ENCODE assay signal across 36 mouse cellular contexts in the genomic region with DNA sequence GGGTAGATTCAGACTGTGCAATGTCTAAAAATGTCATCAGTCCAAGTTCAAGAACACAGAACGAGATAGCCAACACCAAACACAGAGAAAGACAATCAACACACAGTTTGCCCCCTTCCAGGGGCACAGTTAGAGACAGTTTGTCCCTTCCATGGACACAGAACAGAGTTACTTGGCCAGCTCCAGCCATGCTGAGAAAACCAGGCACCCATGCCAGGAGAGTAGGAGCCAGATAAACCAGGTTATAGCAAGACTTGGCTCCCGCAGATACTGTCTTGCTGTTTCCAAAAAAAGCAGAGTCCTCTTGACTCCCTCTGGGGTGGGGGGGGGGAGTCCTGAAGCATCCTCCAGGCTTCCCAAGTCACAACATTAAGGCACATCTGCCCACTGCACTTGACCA. TPM values are rescaled to one million over a fixed set of nuclear protein-coding genes. Genes with fewer than 3 reads are reported as not detected.
A peak's percentile ranks its signal among the peaks of the same experiment; 100 is the strongest.
DNase-seq lines count a peak whose midpoint lies in the region; ATAC-seq lines count a peak whose summit lies in the region.
"Had no signal": no experiment of that assay in that cellular context is flagged by ENCODE, and none has a peak within 500 bp of the region (broad histone marks: within the 10 kb centered on the region; RNA-seq: fewer than 3 reads in every experiment).

No protein-coding gene starts in this region.

- no peak overlapping the region for H3K4me3 ChIP-seq in midbrain, embryonic 15.5 days
- H3K4me3 ChIP-seq: hindbrain, embryonic 12.5 days; kidney, embryonic 15.5 days; limb, embryonic 13.5 days; liver, embryonic 13.5 days; megakaryocyte, embryonic 14.5 days; midbrain, embryonic 12.5 days; neural tube, embryonic 13.5 days had no signal

- ATAC-seq in midbrain, embryonic 15.5 days (replicated peaks), result no peak
- ATAC-seq: forebrain, embryonic 14.5 days; intestine, postnatal 0 days; lung, postnatal 0 days; Patski had no signal

- WGBS in midbrain, embryonic 15.5 days, result 100% methylated on average over 2 of the region's 2 CpGs

- H3K9me3 ChIP-seq in midbrain, embryonic 15.5 days, result no peaks in the 10 kb centered on the region
- H3K9me3 ChIP-seq: hindbrain, embryonic 12.5 days; kidney, embryonic 15.5 days; limb, embryonic 13.5 days; liver, embryonic 13.5 days; midbrain, embryonic 12.5 days; neural tube, embryonic 13.5 days had no signal

- no peak overlapping the region for H3K27ac ChIP-seq in midbrain, embryonic 15.5 days
- H3K27ac ChIP-seq: hindbrain, embryonic 12.5 days; kidney, embryonic 15.5 days; limb, embryonic 13.5 days; liver, embryonic 13.5 days; midbrain, embryonic 12.5 days; neural tube, embryonic 13.5 days had no signal

- H3K9ac ChIP-seq in midbrain, embryonic 15.5 days, result no peak overlapping the region
- H3K9ac ChIP-seq: hindbrain, embryonic 12.5 days; kidney, embryonic 15.5 days; limb, embryonic 13.5 days; liver, embryonic 13.5 days; midbrain, embryonic 12.5 days; neural tube, embryonic 13.5 days had no signal

- no peaks in the 10 kb centered on the region for H3K36me3 ChIP-seq in midbrain, embryonic 15.5 days (replicated peaks)
- H3K36me3 ChIP-seq: hindbrain, embryonic 12.5 days; kidney, embryonic 15.5 days; limb, embryonic 13.5 days; liver, embryonic 13.5 days; midbrain, embryonic 12.5 days; neural tube, embryonic 13.5 days had no signal

- intact Hi-C loops in heart, postnatal 25 days (cut with DNase I), result no loop called here

- peak; percentile 16 to 20 for DNase-seq in cerebellum, postnatal 25 days
- no peak for DNase-seq in cerebellum, adult 11-12 months
- peak; percentile 54 for DNase-seq in fat pad, adult 2 months (ENCODE audit: extremely low read depth, low read depth, low spot score)
- peak; percentile 50 to 61 for DNase-seq in heart, adult 9 months (ENCODE audit: low spot score in 2 of 2)
- DNase-seq in heart, postnatal 25 days (ENCODE audit: low spot score), result peak; percentile 3
- DNase-seq in urinary bladder, postnatal 36 days (ENCODE audit: low spot score in 2 of 2), result no peak
- DNase-seq: adrenal gland, postnatal 10 days; cerebellum, postnatal 36 days; gastrocnemius, postnatal 25 days; kidney, postnatal 25 days; liver, embryonic 13.5 days; lung, adult 18-20 months; lung, postnatal 4 days; thymus, postnatal 4 days had no signal

- no peaks in the 10 kb centered on the region for H3K4me1 ChIP-seq in midbrain, embryonic 15.5 days
- H3K4me1 ChIP-seq: hindbrain, embryonic 12.5 days; kidney, embryonic 15.5 days; limb, embryonic 13.5 days; liver, embryonic 13.5 days; megakaryocyte, embryonic 14.5 days; midbrain, embryonic 12.5 days; neural tube, embryonic 13.5 days had no signal

- H3K27me3 ChIP-seq in midbrain, embryonic 15.5 days (replicated peaks), result no peaks in the 10 kb centered on the region
- H3K27me3 ChIP-seq: hindbrain, embryonic 12.5 days; kidney, embryonic 15.5 days; limb, embryonic 13.5 days; liver, embryonic 13.5 days; megakaryocyte, embryonic 14.5 days; midbrain, embryonic 12.5 days; neural tube, embryonic 13.5 days; Patski had no signal

- H3K4me2 ChIP-seq in midbrain, embryonic 15.5 days, result no peak overlapping the region
- H3K4me2 ChIP-seq: hindbrain, embryonic 12.5 days; kidney, embryonic 15.5 days; limb, embryonic 13.5 days; liver, embryonic 13.5 days; midbrain, embryonic 12.5 days; neural tube, embryonic 13.5 days had no signal

RNA-seq across cellular contexts. Expression of a gene that starts 19.0 kb away (rescaled TPM):
- not detected for total RNA-seq in heart, postnatal 25 days (2021)
- polyA plus RNA-seq in midbrain, embryonic 15.5 days (2015; fragmentation: Nextera tagmentation; extraction: Ambion mirVana), result 0.22 and 0.37 TPM in 2 replicates
- total RNA-seq: adrenal gland, postnatal 10 days; gastrocnemius, adult 18-20 months; gastrocnemius, postnatal 25 days; layer of hippocampus, adult 18-20 months; layer of hippocampus, postnatal 14 days; left cerebral cortex, adult 8-10 months; left cerebral cortex, postnatal 36 days; MEL had no signal
- polyA plus RNA-seq: embryonic facial prominence, embryonic 11.5 days; forebrain, embryonic 14.5 days; heart, embryonic 14.5 days; hindbrain, embryonic 12.5 days; intestine, postnatal 0 days; limb, embryonic 13.5 days; liver, embryonic 13.5 days; lung, postnatal 0 days; stomach, embryonic 14.5 days; testis, adult 2 months; thymus, postnatal 0 days had no signal

Comparison
In these comparisons a context has a peak if more than half of its experiments do, and no peak if none do; other contexts are left out.
1. DNase-seq: peak in cerebellum, postnatal 25 days (2 of 2), fat pad, adult 2 months (single experiment), heart, adult 9 months (2 of 2) and heart, postnatal 25 days (single experiment); none in cerebellum, adult 11-12 months (single experiment) and urinary bladder, postnatal 36 days (0 of 2).